Mouse (Mus musculus) heart, adult 11 months (tissue): ENCODE data around the gene Rdh16f2.

Source experiments
- DNase-seq: peaks from one replicate; pipeline ENCODE4 v3.0.0; 2022

Rdh16f2 gene

GRCm38 (mm10) chr10:127893163-127894022 lies 27.1 kb downstream of the Rdh16f2 start:
- peak; percentile 66 for DNase-seq

- no peak for DNase-seq
Observed at GRCm38 (mm10) chr10:127896705-127897104, 30.4 kb downstream of the Rdh16f2 start.

GRCm38 (mm10) chr10:127897506-127897905 lies 31.2 kb downstream of the Rdh16f2 start:
- no peak for DNase-seq

- DNase-seq: no peak
Observed at GRCm38 (mm10) chr10:127898218-127898617, 31.9 kb downstream of the Rdh16f2 start, which contains the start of gene Sdr9c7. TSS of gene Sdr9c7 (plus strand) at chr10:127898518.

- DNase-seq: no peak
Observed at GRCm38 (mm10) chr10:127899783-127900182, 33.5 kb downstream of the Rdh16f2 start.

- DNase-seq: no peak
Observed at GRCm38 (mm10) chr10:127901751-127902150, 35.5 kb downstream of the Rdh16f2 start.

- DNase-seq: no peak
Observed at GRCm38 (mm10) chr10:127903116-127903515, 36.8 kb downstream of the Rdh16f2 start.

- DNase-seq: peak; percentile 82
Observed at GRCm38 (mm10) chr10:127904718-127905446, 38.6 kb downstream of the Rdh16f2 start.

- no peak for DNase-seq
Observed at GRCm38 (mm10) chr10:127906138-127906537, 39.9 kb downstream of the Rdh16f2 start.

- DNase-seq: peak; percentile 3
Observed at GRCm38 (mm10) chr10:127907386-127907951, 41.2 kb downstream of the Rdh16f2 start.

- DNase-seq: no peak
Observed at GRCm38 (mm10) chr10:127915578-127915977, 49.3 kb downstream of the Rdh16f2 start.

GRCm38 (mm10) chr10:127917183-127917582 lies 50.9 kb downstream of the Rdh16f2 start:
- peak; percentile 51 for DNase-seq

- peak; percentile 55 for DNase-seq
Observed at GRCm38 (mm10) chr10:127917651-127918050, 51.4 kb downstream of the Rdh16f2 start.

GRCm38 (mm10) chr10:127922241-127922640 lies 56.0 kb downstream of the Rdh16f2 start:
- DNase-seq: peak; percentile 37

GRCm38 (mm10) chr10:127923024-127923423 lies 56.8 kb downstream of the Rdh16f2 start:
- DNase-seq: peak; percentile 75

GRCm38 (mm10) chr10:127924597-127925378 lies 58.5 kb downstream of the Rdh16f2 start:
- peak; percentile 46 for DNase-seq
